Mouse (Mus musculus) right cerebral cortex, postnatal 10 days (tissue): ENCODE results near the gene Supt16.

Experiments
- DNase-seq, 2 experiments: peaks; one replicate each; pipeline ENCODE4 v3.0.0; 2021; ENCODE audit warnings: low spot score in 2 of 2

Supt16 gene

GRCm38 (mm10) chr14:52197156-52197878, at the start of gene Supt16:
Gene Supt16, minus strand, starts transcription at chr14:52197416.
- DNase-seq: peak; percentile 88 to 89

DNA sequence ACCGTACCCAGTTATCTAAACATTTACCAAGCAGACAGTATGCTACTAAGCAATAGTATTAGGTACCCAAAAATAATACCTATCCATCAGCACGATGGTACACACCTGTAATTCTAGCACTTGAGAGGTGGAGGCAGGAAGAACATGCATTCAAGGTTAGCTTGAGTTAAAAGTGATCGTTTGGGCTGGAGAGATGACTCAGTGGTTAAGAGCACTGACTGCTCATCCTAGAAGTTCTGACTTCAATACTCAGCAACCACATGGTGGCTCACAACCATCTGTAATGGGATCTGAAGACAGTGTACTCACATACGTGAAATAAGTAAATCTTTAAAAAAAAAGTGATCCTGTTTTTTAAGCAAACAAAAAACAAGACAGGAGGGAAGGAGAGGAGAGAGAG, 48.9 kb upstream of the Supt16 start:
- no peak for DNase-seq

DNA sequence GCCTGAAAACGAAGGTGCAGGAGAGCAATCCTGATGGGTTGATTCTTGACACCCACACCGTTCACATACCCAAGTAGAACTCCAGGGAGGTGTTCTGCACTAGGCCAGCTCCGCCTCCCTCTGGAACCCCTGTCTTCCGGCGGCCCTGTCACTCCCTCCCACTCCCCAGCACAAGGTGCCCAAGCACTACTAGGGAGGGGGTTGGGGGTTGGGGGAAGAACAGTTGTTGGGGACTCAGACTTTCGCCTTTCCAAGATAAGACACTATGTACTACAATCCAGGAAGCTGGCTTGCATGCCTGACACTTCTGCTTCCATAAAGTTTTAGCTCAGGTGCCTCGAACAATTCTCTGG, 47.5 kb upstream of the Supt16 start:
- DNase-seq: no peak

GRCm38 (mm10) chr14:52244041-52244689, 46.9 kb upstream of the Supt16 start:
- peak; percentile 99 to 100 for DNase-seq

DNA sequence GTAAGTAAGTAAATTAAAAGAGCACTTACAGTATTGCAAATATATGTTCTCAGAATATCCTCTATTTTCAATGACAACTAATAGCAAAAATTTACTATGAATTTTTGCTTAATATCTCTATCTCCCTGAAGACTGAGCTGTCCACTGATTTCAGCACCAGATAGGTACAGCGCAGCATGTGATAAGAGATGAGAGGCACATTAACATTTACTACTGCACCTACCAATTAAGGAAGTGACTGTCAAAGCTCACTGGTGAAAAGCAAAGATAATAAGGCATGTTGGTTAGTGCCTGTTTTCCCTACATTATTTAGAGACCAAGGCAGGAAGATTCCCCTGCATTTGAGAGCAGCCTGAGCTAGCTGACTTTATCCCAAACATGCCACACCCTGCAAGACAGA, 39.0 kb upstream of the Supt16 start:
- no peak for DNase-seq

DNA sequence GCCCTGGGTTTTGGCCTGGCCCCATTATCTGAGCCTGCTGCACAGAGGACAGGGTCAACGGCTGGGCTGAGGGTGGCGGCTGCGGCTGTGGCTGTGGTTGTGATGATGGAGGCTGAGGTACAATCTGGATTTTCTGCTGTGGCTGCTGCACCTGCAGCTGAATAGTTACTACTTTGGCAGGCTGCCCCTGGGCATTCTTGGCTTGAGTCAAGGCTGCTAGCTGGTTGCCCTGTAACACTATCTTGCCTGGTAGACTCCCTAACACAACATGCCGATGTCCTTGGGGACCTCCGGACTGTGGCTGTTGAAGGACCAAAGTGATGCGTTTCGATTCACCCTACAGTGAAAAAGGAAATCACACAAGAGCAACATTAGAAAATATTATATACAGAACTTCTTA, 37.9 kb upstream of the Supt16 start:
- no peak for DNase-seq

DNA sequence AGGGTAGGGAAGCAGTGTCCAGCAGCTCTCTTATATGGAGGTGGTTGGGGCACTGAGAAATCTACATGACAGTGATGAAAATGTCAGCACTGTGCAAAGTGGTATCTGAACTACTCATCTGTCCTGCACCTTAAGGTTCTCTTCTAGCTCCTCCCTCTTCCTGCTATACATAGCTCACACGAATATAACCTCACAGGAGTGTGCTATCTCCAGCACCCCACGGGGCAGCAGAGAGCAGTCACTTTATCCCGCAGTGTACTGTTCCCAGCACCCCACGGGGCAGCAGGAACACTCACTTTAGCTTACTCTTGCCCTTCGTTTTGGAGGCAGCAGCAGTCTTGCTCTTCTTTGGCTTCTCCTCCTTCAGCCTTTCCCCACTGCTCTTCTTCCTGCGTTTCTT, 35.0 kb upstream of the Supt16 start:
- no peak for DNase-seq

DNA sequence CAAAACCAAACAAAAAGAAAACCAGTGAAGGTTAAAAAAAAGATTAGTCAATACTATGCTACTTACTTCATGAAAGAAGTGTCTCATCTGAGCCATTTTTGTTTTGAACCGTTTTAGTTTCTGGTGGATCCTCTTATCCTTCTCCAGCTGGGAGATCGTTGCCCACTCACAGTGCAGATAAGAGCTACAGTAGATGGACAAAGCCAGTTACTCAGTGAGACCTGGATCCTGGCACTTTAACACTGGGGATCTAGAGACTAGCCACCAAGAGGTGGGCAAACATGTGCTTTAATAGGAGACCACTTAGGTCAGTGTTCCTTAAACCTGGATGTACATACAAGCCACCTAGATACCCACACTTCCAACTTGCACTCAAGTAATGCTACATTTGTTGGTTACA, 28.8 kb upstream of the Supt16 start:
- no peak for DNase-seq

DNA sequence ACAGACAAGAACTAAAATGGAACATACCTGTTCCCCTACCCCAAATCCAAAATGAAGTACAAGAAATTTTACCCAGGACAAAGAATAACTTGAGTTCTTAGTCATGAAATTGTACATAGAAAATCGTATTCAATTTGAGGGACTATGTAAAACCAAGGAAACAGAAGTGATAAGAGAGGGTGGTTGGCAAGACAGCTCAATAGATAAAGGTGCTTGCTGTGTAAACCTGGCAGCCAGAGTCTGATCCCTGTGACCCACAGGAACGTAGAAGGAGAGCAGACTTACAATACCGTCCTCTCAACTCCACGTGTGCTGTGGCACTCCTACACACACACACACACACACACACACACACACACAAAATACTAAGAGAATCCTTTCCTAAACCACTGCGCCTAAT, 20.0 kb upstream of the Supt16 start:
- DNase-seq: no peak

DNA sequence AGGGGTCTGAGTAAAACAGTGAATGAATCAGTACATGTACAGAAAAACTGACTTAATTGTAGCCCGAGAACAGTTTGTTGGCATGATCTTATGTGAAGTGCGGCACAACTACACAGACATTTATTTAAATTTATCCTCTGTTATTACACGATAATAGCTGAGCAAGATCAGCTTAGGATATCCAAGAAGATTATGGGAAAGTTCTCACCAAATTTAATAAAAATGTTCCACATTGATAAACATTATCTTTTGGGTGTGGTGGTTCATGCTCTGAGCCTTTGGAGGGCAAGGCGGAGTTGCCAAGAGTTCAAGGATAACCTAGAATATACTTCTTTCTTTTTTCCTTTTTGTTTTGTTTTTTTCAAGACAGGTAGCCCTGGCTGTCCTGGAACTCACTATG, 2.2 kb upstream of the Supt16 start:
- DNase-seq: no peak

GRCm38 (mm10) chr14:52198141-52198540, 925 bp upstream of the Supt16 start:
- no peak for DNase-seq

- DNase-seq: peak; percentile 36 to 42
These were observed 723 bp downstream of the Supt16 start for GRCm38 (mm10) chr14:52196230-52197155.

GRCm38 (mm10) chr14:52195691-52196090, 1.5 kb downstream of the Supt16 start:
- DNase-seq: peak; percentile 36 to 53

- no peak for DNase-seq
These were observed 6.4 kb downstream of the Supt16 start for GRCm38 (mm10) chr14:52190740-52191359.

DNA sequence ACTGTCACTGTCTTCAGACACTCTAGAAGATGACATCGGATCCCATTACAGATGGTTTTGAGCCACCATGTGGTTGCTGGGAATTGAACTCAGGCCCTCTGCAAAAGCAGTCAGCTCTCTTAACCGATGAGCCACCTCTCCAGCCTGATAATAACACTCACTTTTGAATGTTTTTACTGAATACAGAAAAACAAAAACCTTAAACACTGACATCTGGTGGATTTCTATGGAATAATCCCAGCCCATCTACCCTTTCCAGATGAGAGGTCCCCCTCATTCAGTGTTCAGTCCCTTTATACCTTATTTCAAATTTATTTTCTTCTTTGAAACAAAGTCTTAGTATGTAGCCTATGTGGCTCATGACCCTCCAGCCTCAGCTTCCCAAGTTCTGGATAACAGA, 7.7 kb downstream of the Supt16 start:
- no peak for DNase-seq

DNA sequence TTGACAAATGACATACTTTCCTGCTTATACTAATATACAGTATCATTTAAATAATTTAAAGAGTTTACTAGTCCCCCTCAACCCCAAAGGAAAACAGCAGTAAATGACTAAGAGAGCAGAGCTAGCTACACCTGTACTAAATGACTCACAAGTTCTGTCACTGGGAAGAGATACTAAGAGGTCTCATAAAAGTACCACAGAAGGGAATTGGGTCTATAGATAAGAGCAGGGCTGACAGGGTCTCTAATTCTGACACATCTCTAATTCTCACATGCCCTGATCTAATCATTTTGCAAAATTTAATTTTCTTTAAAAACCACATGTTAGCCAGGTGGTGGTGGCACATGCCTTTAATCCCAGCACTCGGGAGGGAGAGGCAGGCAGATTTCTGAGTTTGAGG, 8.4 kb downstream of the Supt16 start:
- DNase-seq: no peak

GRCm38 (mm10) chr14:52166571-52166970, 30.6 kb downstream of the Supt16 start:
- DNase-seq: no peak

DNA sequence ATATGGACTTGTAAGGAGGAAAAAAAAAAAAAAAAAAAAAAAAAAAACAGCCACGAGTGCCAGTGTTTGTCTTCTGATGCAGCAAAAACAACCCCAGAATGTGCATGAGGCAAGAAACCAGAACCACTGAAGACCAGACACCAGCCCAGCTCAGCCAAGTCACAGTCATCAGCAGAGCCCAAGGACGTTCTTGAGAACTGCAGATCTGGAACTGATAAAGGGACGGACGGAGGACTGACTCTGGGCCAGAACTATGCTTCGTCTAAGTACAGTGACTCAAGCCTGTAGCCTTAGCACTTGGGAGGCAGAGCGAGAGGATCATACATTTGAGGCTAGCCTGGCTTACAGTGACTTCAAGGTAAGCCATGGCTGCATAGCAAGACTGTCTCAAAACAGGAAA, 36.3 kb downstream of the Supt16 start:
- no peak for DNase-seq

DNA sequence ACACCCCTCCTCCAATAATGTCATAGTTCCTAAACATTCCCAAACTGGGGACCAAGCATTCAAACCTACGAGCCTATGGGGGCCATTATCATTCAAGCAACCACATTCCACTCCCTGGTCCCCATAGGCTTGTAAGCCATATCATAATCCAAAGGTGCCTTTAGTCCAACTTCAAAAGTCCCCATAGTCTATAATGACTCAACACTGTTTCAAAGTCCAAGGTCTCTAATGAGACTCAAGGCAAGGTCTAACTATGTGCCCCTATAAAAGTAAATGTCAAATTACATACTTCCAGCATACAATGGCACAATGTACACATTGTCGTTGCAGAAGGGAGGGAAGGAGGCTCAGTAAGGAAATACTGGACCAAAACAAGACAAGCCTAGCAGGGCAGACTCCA, 42.2 kb downstream of the Supt16 start:
- DNase-seq: no peak

DNA sequence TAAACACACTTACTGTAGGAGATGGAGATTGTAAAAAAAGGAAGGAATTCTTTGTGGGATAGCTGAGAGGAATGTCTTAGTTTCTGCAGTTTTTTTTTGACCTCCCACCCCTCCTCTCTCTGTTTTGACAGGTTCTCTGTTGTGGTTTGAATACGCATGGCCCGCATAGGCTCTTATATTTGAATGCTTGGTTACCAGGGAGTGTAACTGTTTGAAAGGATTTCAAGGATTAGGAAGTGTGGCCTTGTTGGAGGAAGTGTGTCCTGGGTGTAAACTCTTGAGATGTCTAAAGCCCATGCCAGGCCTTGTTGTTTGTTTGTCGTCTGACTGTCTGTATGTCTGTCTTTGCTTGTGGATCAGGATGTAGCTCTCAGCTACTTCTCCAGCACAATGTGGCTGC, 44.6 kb downstream of the Supt16 start:
- DNase-seq: no peak

GRCm38 (mm10) chr14:52152179-52152578, 45.0 kb downstream of the Supt16 start:
- DNase-seq: peak; percentile 54 to 76

- DNase-seq: no peak
These were observed 47.3 kb downstream of the Supt16 start for GRCm38 (mm10) chr14:52149888-52150287.
